Mouse (Mus musculus) bone marrow, adult 2 months (tissue): ENCODE data around the gene Hecw1. TPM values are rescaled to one million over a fixed set of nuclear protein-coding genes. Genes with fewer than 3 reads are reported as not detected.

Experiments
- H3K27ac ChIP-seq: fragments of 200-500 bp; 2 replicates; pipeline ENCODE4 v1.5.1; 2012; ENCODE audit warnings: low read depth, mild to moderate bottlenecking, control low read depth, inconsistent platforms, low read length; ENCODE audit not compliant: control insufficient read depth, poor library complexity, insufficient read depth
- H3K4me1 ChIP-seq: fragments of 200-500 bp; 2 replicates; pipeline ENCODE4 v1.6.1; 2011; ENCODE audit warnings: low read length; ENCODE audit not compliant: control insufficient read depth, insufficient read depth
- H3K4me3 ChIP-seq: fragments of 200-500 bp; replicated peaks from 2 replicates; pipeline ENCODE3; 2011; ENCODE audit warnings: mild to moderate bottlenecking, low read depth, low read length, control low read depth; ENCODE audit not compliant: control insufficient read depth
- CTCF ChIP-seq: fragments of 200-500 bp; IDR thresholded peaks from 2 replicates; pipeline ENCODE4 v1.5.1; 2011; ENCODE audit warnings: low read length, control low read depth; ENCODE audit not compliant: control insufficient read depth, insufficient read depth
- POLR2A ChIP-seq: fragments of 200-500 bp; IDR thresholded peaks from 2 replicates; pipeline ENCODE4 v1.6.1; 2011; ENCODE audit warnings: low read depth, mild to moderate bottlenecking, control low read depth, low read length, borderline replicate concordance; ENCODE audit not compliant: control insufficient read depth
- WGBS: fragments of 180-500 bp; shearing (Covaris S2); methylation state at CpG from one replicate; pipeline ENCODE4 v1.1.7; 2018; 5-methylcytosine and 5-hydroxymethylcytosine counted together
- polyA plus RNA-seq: library from polyadenylated mRNA; stranded (reverse); fragments of >200 nt; gene quantifications from 2 replicates; pipeline ENCODE4 v1.2.4, GENCODE M21; 2011; ENCODE audit warnings: low replicate concordance; ENCODE audit not compliant: missing spikeins, insufficient read depth, insufficient read length

Hecw1 gene
- polyA plus RNA-seq, 1 experiment: not detected

DNA sequence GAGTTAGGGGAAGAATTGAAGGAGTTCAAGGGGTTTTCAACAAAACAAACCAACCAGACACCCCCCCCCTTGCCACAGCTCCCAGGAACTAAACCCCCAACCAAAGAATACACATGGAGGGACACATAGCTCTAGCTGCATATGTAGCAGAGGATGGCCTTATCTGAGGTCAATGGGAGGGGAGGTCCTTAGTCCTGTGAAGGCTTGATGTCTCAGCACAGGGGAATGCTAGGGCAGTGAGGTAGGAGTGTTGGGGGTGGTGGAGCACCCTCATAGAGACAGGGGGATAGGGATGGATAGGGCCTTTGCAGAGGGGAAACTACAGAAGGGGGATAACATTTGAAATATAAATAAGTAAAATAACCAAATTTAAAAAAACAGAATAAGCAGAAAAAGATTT lies 9.1 kb downstream of the Hecw1 start:
- Histone ChIP-seq H3K4me3 (no peak overlapping the region), H3K27ac (no peak overlapping the region), H3K4me1 (no peaks in the 10 kb centered on the region)
- TF ChIP-seq CTCF: no peak
- no peak for TF ChIP-seq POLR2A

DNA sequence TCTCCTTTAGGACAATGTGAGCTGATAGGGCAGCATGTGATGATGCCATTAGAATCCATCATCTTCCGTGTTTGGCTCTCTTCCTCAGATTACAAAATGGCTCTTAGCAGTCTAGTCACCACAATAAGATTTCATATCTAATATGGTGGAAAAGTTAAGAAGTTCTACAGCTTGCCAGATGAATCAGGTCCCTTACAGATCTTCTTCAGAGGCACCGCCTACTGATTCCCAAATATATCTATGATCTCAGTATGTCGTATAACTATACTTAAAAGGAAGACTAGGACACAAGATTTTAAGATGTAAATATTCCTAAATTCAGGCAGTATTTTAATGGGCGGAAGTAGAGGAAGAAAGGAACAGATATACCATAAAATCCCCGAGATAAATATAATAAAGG lies 16.3 kb downstream of the Hecw1 start:
- Histone ChIP-seq H3K27ac (no peak overlapping the region), H3K4me3 (no peak overlapping the region), H3K4me1 (no peaks in the 10 kb centered on the region)
- 82% methylated on average over 5 of the region's 5 CpGs for WGBS
- no peak for TF ChIP-seq POLR2A
- TF ChIP-seq CTCF: no peak

DNA sequence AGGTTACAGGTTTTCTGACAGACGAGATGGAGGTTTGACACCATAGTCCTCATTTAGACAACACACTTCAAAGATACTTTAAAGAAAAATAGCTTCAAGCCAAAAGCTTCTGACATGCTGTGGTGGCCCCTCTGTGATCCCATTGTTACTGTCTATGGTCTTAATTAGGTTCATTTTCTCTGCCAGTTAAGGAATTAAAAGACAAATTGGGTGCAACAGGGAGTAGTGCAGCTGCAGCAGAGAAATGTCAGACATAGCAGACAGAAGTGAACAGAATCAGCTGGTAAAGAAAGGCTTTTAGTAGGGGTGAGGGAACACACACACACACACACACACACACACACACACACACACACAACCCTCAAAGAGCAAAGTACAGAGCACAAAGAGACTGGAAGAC lies 22.8 kb downstream of the Hecw1 start:
- H3K4me3 ChIP-seq: no peak overlapping the region
- H3K4me1 ChIP-seq: no peaks in the 10 kb centered on the region
- WGBS: 60% methylated on average over 1 of the region's 1 CpGs
- H3K27ac ChIP-seq: no peak overlapping the region
- no peak for TF ChIP-seq CTCF
- no peak for TF ChIP-seq POLR2A

DNA sequence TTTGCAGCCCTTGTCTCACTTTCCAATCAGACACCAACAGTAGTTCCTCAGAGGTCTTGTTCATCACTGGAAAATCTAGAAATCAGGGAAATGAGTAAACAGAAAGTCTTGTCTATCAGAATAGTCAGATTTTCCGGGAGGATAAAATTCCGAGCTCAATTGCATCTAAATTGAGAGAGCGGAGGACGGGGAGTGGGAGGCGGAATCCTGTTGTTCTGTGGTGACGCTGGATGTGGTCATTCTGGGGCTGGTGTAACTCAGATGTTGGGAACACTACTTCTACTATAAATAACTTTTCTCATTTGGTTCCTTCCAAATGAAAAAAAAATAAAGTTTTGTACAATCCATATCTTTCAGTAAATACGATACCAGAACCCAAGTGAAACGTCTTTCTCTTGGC lies 24.2 kb downstream of the Hecw1 start:
- Histone ChIP-seq H3K4me1 (no peaks in the 10 kb centered on the region), H3K27ac (no peak overlapping the region), H3K4me3 (no peak overlapping the region)
- TF ChIP-seq CTCF (no peak), POLR2A (no peak)
- 83% methylated on average over 8 of the region's 8 CpGs for WGBS

DNA sequence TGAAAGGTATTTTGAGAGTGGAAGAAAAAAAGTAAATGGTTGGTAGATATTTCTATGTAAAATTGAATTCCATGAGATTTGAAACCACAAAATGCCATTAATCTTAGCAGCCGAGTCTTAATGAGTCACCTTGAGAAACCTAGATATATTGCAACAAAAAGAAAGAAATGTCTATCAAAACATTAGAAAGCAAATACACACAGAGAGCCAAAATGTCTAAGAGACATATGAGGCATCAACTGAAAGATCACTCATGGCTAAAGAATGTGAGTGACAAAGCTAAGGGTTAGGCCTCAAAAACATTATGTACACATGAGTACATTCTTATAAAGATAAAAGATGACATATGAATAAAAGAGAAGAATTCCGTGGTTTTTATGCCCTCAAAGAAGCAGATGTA lies 26.1 kb downstream of the Hecw1 start:
- no peak overlapping the region for H3K4me3 ChIP-seq
- TF ChIP-seq POLR2A: no peak
- TF ChIP-seq CTCF: no peak
- H3K27ac ChIP-seq: no peak overlapping the region
- no peaks in the 10 kb centered on the region for H3K4me1 ChIP-seq
- 54% methylated on average over 2 of the region's 2 CpGs for WGBS

DNA sequence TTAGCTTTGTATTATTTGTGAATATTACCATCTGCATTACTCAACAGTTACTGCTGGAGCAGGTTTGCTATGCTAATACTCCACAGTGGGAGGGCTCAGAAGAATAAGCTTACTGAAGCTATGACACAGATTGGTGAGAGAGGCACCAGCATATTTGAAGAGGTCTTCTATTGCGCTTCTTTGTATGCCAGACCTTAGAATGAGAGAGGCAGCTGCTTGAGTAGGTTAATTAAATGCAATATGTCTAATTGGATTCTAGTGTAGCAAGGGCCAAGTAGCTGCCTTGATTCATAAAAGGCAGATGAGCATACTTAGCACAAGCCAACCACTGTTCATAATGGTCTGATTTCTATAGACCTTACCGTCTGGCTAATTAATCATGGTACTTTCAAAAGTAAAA lies 35.2 kb downstream of the Hecw1 start:
- Histone ChIP-seq H3K4me3 (no peak overlapping the region), H3K4me1 (no peaks in the 10 kb centered on the region), H3K27ac (no peak overlapping the region)
- 84% methylated on average over 2 of the region's 2 CpGs for WGBS
- TF ChIP-seq CTCF (no peak), POLR2A (no peak)

DNA sequence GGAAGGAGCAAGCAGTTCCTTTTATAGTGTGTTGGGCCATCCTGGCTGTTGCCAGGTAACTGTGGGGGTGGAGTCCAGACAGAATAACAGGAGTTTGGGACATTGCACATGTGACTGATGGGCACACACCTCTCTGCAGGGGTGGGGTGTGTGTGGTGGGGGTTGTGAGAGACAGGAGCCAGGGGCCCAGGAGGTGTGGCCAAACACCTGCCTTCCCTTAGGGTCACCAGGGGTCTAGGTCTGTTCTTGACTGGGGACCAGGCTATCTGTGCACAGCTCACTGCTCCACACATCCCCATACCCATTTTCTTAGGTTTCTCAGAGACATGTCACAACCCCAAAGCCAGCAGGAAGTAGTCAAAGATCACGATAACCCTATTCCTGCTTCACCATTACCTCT lies 51.9 kb downstream of the Hecw1 start:
- TF ChIP-seq CTCF: no peak
- TF ChIP-seq POLR2A: no peak
- WGBS: 64% methylated on average over 1 of the region's 1 CpGs
- H3K4me1 ChIP-seq: no peaks in the 10 kb centered on the region
- no peak overlapping the region for H3K4me3 ChIP-seq
- no peak overlapping the region for H3K27ac ChIP-seq

DNA sequence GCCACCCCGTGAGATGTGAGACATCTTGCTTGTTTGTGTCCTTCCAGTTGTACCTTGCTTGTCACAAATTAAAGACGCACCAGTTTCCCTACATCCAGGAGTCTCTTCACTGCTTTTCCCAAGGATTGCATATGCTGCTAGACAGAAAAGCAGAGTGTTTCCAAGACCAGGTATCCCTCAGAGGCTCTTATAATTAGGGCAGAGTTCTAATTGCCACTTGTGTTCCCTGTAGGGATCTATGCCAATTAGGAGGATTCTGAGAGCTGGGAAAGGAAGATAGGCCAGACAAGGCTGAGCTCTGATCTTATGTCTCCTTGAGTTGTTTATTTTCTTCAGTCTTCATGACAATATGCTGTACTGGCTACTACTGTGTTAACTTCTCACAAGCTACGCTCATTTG lies 55.5 kb downstream of the Hecw1 start:
- no peak overlapping the region for H3K4me3 ChIP-seq
- H3K27ac ChIP-seq: no peak overlapping the region
- no peaks in the 10 kb centered on the region for H3K4me1 ChIP-seq
- TF ChIP-seq POLR2A (no peak), CTCF (no peak)
- WGBS: 69% methylated on average over 3 of the region's 3 CpGs

DNA sequence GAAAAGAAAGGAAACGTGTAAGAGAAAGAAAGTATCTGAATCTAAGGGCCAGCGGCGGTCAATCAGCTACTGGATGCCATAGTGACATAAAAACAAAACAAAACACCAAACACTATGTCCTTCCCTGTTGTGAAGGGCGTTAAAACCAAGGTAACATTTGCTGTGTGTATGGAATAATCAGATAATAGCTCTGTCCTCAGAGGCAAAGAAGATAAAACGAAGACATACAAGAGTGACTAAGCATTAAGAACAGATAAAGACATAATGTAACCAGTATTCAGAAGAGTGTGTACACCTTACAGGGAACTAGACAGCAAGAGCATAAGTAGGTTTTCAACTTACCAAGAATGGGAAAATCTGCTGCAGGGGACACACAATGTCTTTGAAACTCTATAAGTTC lies 62.0 kb downstream of the Hecw1 start:
- 71% methylated on average over 5 of the region's 5 CpGs for WGBS
- no peaks in the 10 kb centered on the region for H3K4me1 ChIP-seq
- H3K27ac ChIP-seq: no peak overlapping the region
- TF ChIP-seq CTCF: no peak
- H3K4me3 ChIP-seq: no peak overlapping the region

DNA sequence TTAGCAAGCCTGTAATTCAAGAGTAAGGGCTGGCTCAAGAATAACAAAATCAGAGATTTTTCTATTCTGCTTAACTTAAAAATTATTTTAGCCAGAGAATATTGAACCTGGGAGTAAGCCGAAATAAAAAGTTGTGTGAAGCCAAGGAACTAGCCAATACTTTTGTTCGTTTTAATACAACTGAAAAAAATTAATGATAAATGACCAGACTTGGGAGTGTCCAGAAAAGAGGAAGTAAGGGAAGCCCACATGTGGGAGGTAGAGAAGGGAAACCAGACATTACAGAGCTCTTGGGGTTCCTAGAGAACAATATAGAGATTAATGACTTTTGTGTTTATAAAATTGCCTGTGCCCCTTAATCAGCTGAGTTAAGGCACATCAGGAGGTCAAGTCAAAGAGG lies 66.0 kb downstream of the Hecw1 start:
- H3K27ac ChIP-seq: no peak overlapping the region
- H3K4me1 ChIP-seq: no peaks in the 10 kb centered on the region
- WGBS: 45% methylated on average over 2 of the region's 2 CpGs
- no peak for TF ChIP-seq CTCF
- TF ChIP-seq POLR2A: no peak
- no peak overlapping the region for H3K4me3 ChIP-seq
